Mouse (Mus musculus): ENCODE data around the gene Ptrh1. TPM values are rescaled to one million over a fixed set of nuclear protein-coding genes. Genes with fewer than 3 reads are reported as not detected.
A peak's percentile ranks its signal among the peaks of the same experiment; 100 is the strongest.

Gene Ptrh1
- polyA plus RNA-seq (2016; fragmentation: Nextera tagmentation; extraction: Ambion mirVana) = 3.8 and 4.2 TPM in 2 replicates

- Histone ChIP-seq H3K4me1 (replicated peaks) (peaks cover 15% of the 10 kb centered on the region), H3K9ac (replicated peaks) (peak within 1 kb of the TSS; percentile 57), H3K4me2 (peak within 1 kb of the TSS; percentile 80), H3K27me3 (peaks cover 6% of the 10 kb centered on the region), H3K4me3 (replicated peaks) (peak within 1 kb of the TSS; percentile 53), H3K36me3 (no peaks in the 10 kb centered on the region), H3K27ac (peak within 1 kb of the TSS; percentile 69; the same call in 1 of the 2 replicates), H3K9me3 (no peaks in the 10 kb centered on the region)
- under 1% methylated on average over 46 of the region's 46 CpGs for WGBS
- ATAC-seq (ENCODE audit: insufficient number of reproducible peaks, insufficient read depth, low FRiP score, low TSS enrichment, low read depth) = peak; percentile 96
Measured at GRCm38 (mm10) chr2:32775359-32776074, at the start of gene Ptrh1, which contains the start of gene Ttc16. TSS of gene Ptrh1 (plus strand) at chr2:32775786. TSS of gene Ttc16 (minus strand) at chr2:32775633.

- Histone ChIP-seq H3K9ac (replicated peaks) (peak overlapping the region; percentile 40; the same call in 1 of the 2 replicates), H3K36me3 (no peaks in the 10 kb centered on the region), H3K4me1 (replicated peaks) (peaks cover 44% of the 10 kb centered on the region), H3K27me3 (no peaks in the 10 kb centered on the region), H3K4me3 (replicated peaks) (peak overlapping the region; percentile 39), H3K4me2 (peak overlapping the region; percentile 62), H3K27ac (peak overlapping the region; percentile 53; the same call in 1 of the 2 replicates), H3K9me3 (no peaks in the 10 kb centered on the region)
- peak; percentile 94 for ATAC-seq (ENCODE audit: insufficient number of reproducible peaks, insufficient read depth, low FRiP score, low TSS enrichment, low read depth)
- 0% methylated on average over 16 of the region's 16 CpGs for WGBS
Measured at GRCm38 (mm10) chr2:32727435-32727834, 48.2 kb upstream of the Ptrh1 start.

GRCm38 (mm10) chr2:32728463-32728862 is 47.1 kb upstream of the Ptrh1 start:
- peak overlapping the region; percentile 87; the same call in 1 of the 2 replicates for H3K27ac ChIP-seq
- H3K4me1 ChIP-seq (replicated peaks) = peaks cover 44% of the 10 kb centered on the region
- peak overlapping the region; percentile 62 for H3K4me2 ChIP-seq
- H3K9me3 ChIP-seq = no peaks in the 10 kb centered on the region
- peak overlapping the region; percentile 24; the same call in 1 of the 2 replicates for H3K9ac ChIP-seq (replicated peaks)
- H3K36me3 ChIP-seq = no peaks in the 10 kb centered on the region
- no peaks in the 10 kb centered on the region for H3K27me3 ChIP-seq
- H3K4me3 ChIP-seq (replicated peaks) = peak overlapping the region; percentile 39
- ATAC-seq (ENCODE audit: insufficient number of reproducible peaks, insufficient read depth, low FRiP score, low TSS enrichment, low read depth) = no peak
- 53% methylated on average over 7 of the region's 7 CpGs for WGBS

- no peak overlapping the region for H3K4me3 ChIP-seq (replicated peaks)
Measured at GRCm38 (mm10) chr2:32729547-32729946, 46.0 kb upstream of the Ptrh1 start.

GRCm38 (mm10) chr2:32730854-32731253 is 44.7 kb upstream of the Ptrh1 start:
- ATAC-seq (ENCODE audit: insufficient number of reproducible peaks, insufficient read depth, low FRiP score, low TSS enrichment, low read depth) = no peak
- 7% methylated on average over 11 of the region's 11 CpGs for WGBS
- Histone ChIP-seq H3K9ac (replicated peaks) (no peak overlapping the region; the same call in 1 of the 2 replicates), H3K4me2 (peak overlapping the region; percentile 41), H3K27me3 (no peaks in the 10 kb centered on the region), H3K9me3 (no peaks in the 10 kb centered on the region), H3K4me1 (replicated peaks) (peaks cover 54% of the 10 kb centered on the region), H3K36me3 (no peaks in the 10 kb centered on the region), H3K27ac (peak overlapping the region; percentile 87), H3K4me3 (replicated peaks) (0 out of 2 replicates have a peak overlapping the region, but pooled peaks have one; percentile 3)

More at GRCm38 (mm10) chr2:32729547-32729946, 46.0 kb upstream of the Ptrh1 start:
- no peak for ATAC-seq (ENCODE audit: insufficient number of reproducible peaks, insufficient read depth, low FRiP score, low TSS enrichment, low read depth)
- Histone ChIP-seq H3K4me1 (replicated peaks) (peaks cover 47% of the 10 kb centered on the region), H3K9ac (replicated peaks) (no peak overlapping the region), H3K27ac (peak overlapping the region; percentile 87), H3K27me3 (no peaks in the 10 kb centered on the region), H3K4me2 (peak overlapping the region; percentile 41; the same call in 1 of the 2 replicates), H3K36me3 (no peaks in the 10 kb centered on the region), H3K9me3 (no peaks in the 10 kb centered on the region)
- 53% methylated on average over 4 of the region's 4 CpGs for WGBS

- no peak for ATAC-seq (ENCODE audit: insufficient number of reproducible peaks, insufficient read depth, low FRiP score, low TSS enrichment, low read depth)
- 66% methylated on average over 4 of the region's 4 CpGs for WGBS
- Histone ChIP-seq H3K9me3 (no peaks in the 10 kb centered on the region), H3K4me3 (replicated peaks) (no peak overlapping the region), H3K9ac (replicated peaks) (no peak overlapping the region), H3K4me1 (replicated peaks) (peaks cover 57% of the 10 kb centered on the region), H3K27ac (peak overlapping the region; percentile 87), H3K27me3 (no peaks in the 10 kb centered on the region), H3K36me3 (no peaks in the 10 kb centered on the region), H3K4me2 (peak overlapping the region; percentile 13; the same call in 1 of the 2 replicates)
Measured at GRCm38 (mm10) chr2:32731911-32732310, 43.7 kb upstream of the Ptrh1 start.

GRCm38 (mm10) chr2:32732695-32733094 is 42.9 kb upstream of the Ptrh1 start:
- Histone ChIP-seq H3K4me3 (replicated peaks) (no peak overlapping the region), H3K4me2 (no peak overlapping the region), H3K4me1 (replicated peaks) (peaks cover 55% of the 10 kb centered on the region), H3K9me3 (no peaks in the 10 kb centered on the region), H3K36me3 (0 out of 2 replicates have a peak, but pooled peaks cover 4% of the 10 kb centered on the region), H3K27me3 (no peaks in the 10 kb centered on the region), H3K27ac (no peak overlapping the region), H3K9ac (replicated peaks) (no peak overlapping the region)
- no peak for ATAC-seq (ENCODE audit: insufficient number of reproducible peaks, insufficient read depth, low FRiP score, low TSS enrichment, low read depth)
- WGBS = 76% methylated on average over 6 of the region's 6 CpGs

GRCm38 (mm10) chr2:32734480-32734879 is 41.1 kb upstream of the Ptrh1 start:
- no peak overlapping the region for H3K4me3 ChIP-seq (replicated peaks)
- H3K4me1 ChIP-seq (replicated peaks) = peaks cover 43% of the 10 kb centered on the region
- WGBS = 39% methylated on average over 4 of the region's 4 CpGs
- 0 out of 2 replicates have a peak, but pooled peaks cover 5% of the 10 kb centered on the region for H3K36me3 ChIP-seq
- peaks cover 3% of the 10 kb centered on the region for H3K27me3 ChIP-seq
- no peak overlapping the region for H3K4me2 ChIP-seq
- no peaks in the 10 kb centered on the region for H3K9me3 ChIP-seq
- ATAC-seq (ENCODE audit: insufficient number of reproducible peaks, insufficient read depth, low FRiP score, low TSS enrichment, low read depth) = no peak
- peak overlapping the region; percentile 29; the same call in 1 of the 2 replicates for H3K27ac ChIP-seq
- H3K9ac ChIP-seq (replicated peaks) = no peak overlapping the region

GRCm38 (mm10) chr2:32734933-32735332 is 40.7 kb upstream of the Ptrh1 start:
- H3K36me3 ChIP-seq = 0 out of 2 replicates have a peak, but pooled peaks cover 5% of the 10 kb centered on the region
- no peak for ATAC-seq (ENCODE audit: insufficient number of reproducible peaks, insufficient read depth, low FRiP score, low TSS enrichment, low read depth)
- peaks cover 8% of the 10 kb centered on the region for H3K27me3 ChIP-seq
- H3K9me3 ChIP-seq = no peaks in the 10 kb centered on the region
- 60% methylated on average over 4 of the region's 4 CpGs for WGBS
- H3K27ac ChIP-seq = peak overlapping the region; percentile 29; the same call in 1 of the 2 replicates
- H3K4me3 ChIP-seq (replicated peaks) = no peak overlapping the region
- H3K9ac ChIP-seq (replicated peaks) = no peak overlapping the region
- H3K4me1 ChIP-seq (replicated peaks) = peaks cover 38% of the 10 kb centered on the region
- H3K4me2 ChIP-seq = no peak overlapping the region

GRCm38 (mm10) chr2:32736306-32736829 is 39.2 kb upstream of the Ptrh1 start:
- Histone ChIP-seq H3K4me1 (replicated peaks) (peaks cover 32% of the 10 kb centered on the region), H3K27ac (0 out of 2 replicates have a peak overlapping the region, but pooled peaks have one; percentile 23), H3K9me3 (no peaks in the 10 kb centered on the region), H3K9ac (replicated peaks) (0 out of 2 replicates have a peak overlapping the region, but pooled peaks have one; percentile 18), H3K36me3 (0 out of 2 replicates have a peak, but pooled peaks cover 5% of the 10 kb centered on the region), H3K4me2 (no peak overlapping the region), H3K27me3 (peaks cover 22% of the 10 kb centered on the region), H3K4me3 (replicated peaks) (no peak overlapping the region)
- WGBS = 53% methylated on average over 3 of the region's 3 CpGs
- ATAC-seq (ENCODE audit: insufficient number of reproducible peaks, insufficient read depth, low FRiP score, low TSS enrichment, low read depth) = no peak

GRCm38 (mm10) chr2:32737008-32737407 is 38.6 kb upstream of the Ptrh1 start:
- H3K4me1 ChIP-seq (replicated peaks) = peaks cover 32% of the 10 kb centered on the region
- no peak overlapping the region for H3K27ac ChIP-seq
- H3K9ac ChIP-seq (replicated peaks) = no peak overlapping the region
- ATAC-seq (ENCODE audit: insufficient number of reproducible peaks, insufficient read depth, low FRiP score, low TSS enrichment, low read depth) = no peak
- no peak overlapping the region for H3K4me2 ChIP-seq
- 53% methylated on average over 6 of the region's 6 CpGs for WGBS
- H3K27me3 ChIP-seq = peaks cover 29% of the 10 kb centered on the region
- no peak overlapping the region for H3K4me3 ChIP-seq (replicated peaks)
- no peaks in the 10 kb centered on the region for H3K9me3 ChIP-seq
- H3K36me3 ChIP-seq = 0 out of 2 replicates have a peak, but pooled peaks cover 5% of the 10 kb centered on the region

Data from limb, embryonic 12.5 days (tissue).